Mouse (Mus musculus) monocyte, adult 5-6 weeks (primary cell): Measurements from ENCODE around the gene Scamp2. TPM values are rescaled to one million over a fixed set of nuclear protein-coding genes. Genes with fewer than 3 reads are reported as not detected.

Source experiments
- ATAC-seq: fragments of 153-309, 156-312 bp; replicated peaks from 2 replicates; pipeline ENCODE4 v1.8.0; 2017; ENCODE audit warnings: mild to moderate bottlenecking; ENCODE audit not compliant: low TSS enrichment, insufficient number of reproducible peaks, severe bottlenecking, poor library complexity, low FRiP score
- total RNA-seq: library from RNA; stranded (forward); fragments of 200-1000, 200-491, 200-594 nt; gene quantifications from 3 replicates; pipeline ENCODE4 v1.2.3, GENCODE M21; 2017

Gene Scamp2
- total RNA-seq, 1 experiment from 2014 or later, result 30.6 TPM

DNA sequence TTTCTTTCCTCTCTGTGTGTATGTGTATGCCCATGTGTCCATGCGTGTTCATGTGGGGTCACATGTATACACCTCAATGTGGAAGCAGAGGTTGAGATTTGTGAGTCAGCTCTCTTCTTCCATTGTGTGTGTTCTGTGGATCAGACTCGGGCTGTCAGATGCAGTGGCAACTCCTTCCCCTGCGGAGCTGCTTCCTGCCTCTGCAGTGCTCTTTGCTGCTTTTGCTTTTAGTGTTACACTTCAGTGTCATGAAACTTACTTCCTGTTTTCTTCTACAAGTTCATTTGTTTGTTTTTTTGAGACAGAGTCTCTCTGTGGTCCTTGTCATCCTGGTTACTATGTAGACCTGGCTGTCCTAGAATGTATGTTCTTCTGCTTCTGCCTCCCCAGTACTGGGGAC, 24.2 kb downstream of the Scamp2 start:
- ATAC-seq, result no peak

- peak; percentile 59 for ATAC-seq
Measured at GRCm38 (mm10) chr9:57589224-57590126, 28.7 kb downstream of the Scamp2 start, which contains the start of gene Ulk3. Ulk3 (plus strand) TSS chr9:57589452.

DNA sequence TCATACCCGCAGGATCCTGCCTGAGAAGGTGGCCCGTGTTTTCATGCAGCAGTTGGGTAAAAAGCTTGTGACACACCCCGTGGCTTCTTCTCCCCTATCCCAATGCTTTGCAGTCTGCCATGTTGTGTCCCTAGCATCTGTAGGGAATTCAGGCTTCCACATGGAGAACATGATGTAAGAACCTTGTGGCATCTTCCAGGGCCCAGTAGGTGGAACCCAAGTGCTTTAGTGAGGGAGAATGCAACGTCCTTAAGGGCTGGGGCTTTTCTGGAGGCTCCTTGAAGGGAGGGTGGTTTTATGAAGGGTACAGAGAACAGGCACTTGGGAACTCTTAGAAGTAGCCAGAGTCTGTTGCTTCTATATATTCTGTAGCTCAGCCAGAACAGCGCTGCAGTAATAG, 30.0 kb downstream of the Scamp2 start:
- no peak for ATAC-seq

- no peak for ATAC-seq
Measured at GRCm38 (mm10) chr9:57593454-57594173, 32.9 kb downstream of the Scamp2 start.

DNA sequence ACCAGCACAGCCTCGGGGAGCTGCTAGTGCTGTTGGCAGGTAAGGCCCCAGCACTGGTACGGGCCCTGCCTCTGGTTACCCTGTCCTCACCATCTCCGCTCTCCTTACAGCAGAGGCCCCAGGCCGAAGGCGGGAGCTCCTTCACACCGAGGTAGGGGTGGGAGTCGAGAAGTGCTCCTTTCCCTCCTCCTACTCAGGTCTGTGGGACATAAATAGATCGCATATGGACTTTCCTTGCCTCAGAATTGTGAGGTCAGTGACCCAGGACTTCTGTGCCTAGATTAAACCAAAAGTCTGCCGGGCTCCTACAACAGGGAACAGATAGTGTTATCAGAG, 33.4 kb downstream of the Scamp2 start:
- ATAC-seq, result no peak

DNA sequence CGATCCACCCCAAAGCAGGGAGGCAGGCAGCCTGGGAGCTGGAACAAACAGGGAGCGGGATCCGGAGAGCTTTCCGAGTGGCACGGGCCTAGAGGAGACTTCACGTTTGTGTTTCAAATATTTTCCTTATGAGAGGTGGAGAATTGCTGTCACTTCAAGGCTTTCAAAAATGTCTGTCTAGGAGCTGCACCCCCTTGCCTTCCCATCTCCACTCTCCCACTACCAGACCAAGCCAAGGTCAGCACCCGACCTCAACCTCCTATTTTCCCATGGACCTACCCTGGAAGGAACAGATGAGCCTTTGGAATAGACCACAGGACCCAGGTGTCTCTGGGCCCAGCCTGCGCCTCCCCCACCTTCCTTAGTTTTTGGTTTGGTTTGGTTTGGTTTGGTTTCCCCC, 36.5 kb downstream of the Scamp2 start:
- ATAC-seq, result no peak

DNA sequence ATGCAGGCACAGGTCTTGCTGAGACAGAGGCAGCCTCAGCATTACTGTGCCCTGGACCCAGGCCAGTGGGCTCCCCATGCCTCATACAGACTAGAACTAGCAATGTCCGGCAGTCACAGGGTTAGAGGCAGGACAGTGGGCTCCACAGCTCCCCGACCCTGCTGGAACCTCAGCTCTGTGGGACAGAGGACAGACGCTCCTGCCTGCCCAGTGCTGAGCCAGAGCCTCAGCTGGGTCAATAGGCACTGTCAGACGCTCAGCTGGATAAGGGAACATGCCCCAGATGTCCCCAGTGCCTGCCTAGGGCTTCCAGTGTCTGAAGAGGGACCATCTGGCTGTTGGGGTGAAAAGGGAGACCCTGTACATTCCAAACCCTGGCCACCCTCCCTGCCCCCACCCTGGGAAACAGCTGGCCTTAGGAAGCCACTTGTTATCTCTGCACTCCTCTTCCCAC, 37.2 kb downstream of the Scamp2 start:
- ATAC-seq, result no peak

- no peak for ATAC-seq
Measured at GRCm38 (mm10) chr9:57598851-57599563, 38.3 kb downstream of the Scamp2 start.

DNA sequence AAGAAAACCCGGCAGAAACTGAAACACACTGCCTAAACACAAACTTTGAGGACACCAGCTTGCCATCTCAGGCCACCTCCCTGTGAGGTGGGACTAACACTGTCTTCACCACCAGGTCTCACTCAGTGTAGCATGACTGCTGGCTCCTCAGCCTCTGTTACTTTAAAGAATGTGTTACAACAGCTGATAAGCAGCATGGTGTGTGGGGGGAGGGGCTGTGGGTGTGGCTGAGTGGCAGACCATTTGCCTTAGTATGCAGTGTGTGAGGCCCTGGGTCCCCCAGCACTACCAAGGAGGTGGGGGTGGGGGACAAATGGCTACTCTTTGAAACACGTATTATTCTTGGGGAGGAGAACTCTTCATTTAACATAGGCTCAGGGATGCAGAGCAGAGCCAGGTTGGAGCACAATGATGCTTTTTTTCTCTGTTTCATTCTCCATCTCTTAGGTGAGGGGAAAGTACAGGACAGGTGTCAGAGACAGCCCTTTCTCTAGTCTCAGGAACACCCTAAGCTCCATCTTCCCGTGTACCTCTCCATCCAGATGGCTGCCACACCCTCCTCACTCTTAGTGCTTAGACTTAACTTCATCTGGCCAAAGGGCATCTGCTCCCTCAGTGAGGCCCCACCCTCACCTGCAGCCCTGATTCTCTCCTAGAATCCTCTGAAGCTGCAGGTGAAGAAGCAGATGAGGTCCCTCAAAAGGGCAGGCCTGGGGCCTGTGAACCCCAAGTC, 40.0 kb downstream of the Scamp2 start:
- no peak for ATAC-seq

GRCm38 (mm10) chr9:57601353-57601706, 40.6 kb downstream of the Scamp2 start:
- no peak for ATAC-seq

DNA sequence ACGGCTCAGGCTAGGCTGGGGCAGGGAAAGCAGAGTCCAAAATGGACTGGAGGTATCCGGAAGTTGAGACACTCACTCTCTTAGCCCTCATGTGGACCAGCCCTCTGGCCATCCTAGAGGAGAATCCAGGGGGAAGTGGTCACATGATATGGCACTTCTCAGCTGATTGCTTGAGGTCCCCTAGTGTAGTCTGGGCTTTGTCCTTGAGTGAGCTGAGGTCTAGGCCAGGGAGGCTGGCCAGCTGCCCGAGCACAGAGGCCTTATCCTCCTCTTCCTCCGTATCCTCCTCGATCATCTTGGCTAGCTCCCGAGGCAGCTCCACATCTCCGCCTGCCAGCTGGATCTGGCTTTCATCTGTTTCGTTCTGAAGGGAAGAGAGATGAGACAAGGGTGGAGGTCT, 41.4 kb downstream of the Scamp2 start:
- ATAC-seq, result no peak

DNA sequence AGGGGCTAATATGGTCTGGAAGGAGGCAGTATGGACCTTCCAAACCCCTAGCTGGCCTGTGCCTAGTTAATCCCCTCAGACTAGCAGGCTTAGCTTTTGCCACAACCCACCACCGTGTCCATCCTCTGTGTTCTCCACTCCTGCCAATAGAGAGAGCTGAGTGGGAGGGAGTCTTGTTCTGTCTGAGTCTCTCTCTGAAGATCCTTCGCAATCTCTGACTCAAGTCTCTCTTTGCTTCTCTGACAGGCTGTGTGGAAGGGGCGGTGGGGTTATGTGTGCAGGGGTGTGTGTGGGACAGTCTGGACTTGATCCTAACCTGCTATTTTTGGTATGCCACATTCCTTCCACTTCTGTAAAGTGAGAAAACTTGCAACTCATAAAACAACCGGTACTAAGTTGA, 44.1 kb downstream of the Scamp2 start:
- ATAC-seq, result no peak

GRCm38 (mm10) chr9:57605503-57605902, 44.8 kb downstream of the Scamp2 start:
- ATAC-seq, result no peak

GRCm38 (mm10) chr9:57606139-57606851, 45.6 kb downstream of the Scamp2 start, which contains the start of gene Cplx3:
Cplx3 (minus strand) TSS chr9:57606281.
- ATAC-seq, result no peak

DNA sequence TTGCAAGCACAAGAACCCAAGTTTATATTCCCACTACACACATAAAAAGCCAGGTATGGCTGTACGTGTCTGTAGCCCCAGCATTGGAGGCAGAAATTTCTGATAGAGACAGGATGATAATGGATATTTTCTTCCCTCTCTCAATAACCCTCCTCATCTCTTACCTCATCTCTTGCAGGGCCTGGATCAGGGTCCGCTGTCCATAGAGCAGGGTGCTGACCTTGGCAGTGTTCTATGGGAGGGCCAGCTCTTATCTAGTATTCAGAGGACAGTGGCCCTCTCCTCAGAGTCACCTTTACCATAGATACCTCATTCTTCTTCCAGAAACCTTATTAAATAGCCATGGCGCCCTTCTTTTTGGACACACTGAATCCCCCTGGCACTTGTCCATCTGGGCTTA, 49.1 kb downstream of the Scamp2 start:
- no peak for ATAC-seq

DNA sequence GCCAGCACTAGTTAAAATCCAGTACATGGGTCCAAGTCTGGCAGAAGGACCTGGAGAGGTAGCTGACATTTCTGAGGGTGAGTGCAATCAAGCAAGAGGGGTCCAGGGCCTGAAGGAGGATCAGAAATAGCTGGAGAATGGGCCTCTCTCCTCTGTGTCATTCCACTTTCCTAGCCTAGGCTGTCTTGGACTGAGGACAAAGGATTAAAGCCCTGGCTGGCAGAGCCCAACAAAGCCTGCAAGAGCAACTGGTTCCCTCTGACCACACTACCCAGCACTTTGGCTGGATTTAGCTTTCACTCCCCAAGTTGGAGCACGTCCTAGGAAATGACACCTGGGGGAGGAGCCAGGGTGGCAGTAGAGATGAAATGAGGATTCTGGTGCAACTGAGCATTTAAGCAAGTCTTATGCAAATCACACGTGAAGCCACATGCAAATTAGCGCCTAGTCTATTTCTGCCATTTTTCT, 49.6 kb downstream of the Scamp2 start:
- no peak for ATAC-seq

DNA sequence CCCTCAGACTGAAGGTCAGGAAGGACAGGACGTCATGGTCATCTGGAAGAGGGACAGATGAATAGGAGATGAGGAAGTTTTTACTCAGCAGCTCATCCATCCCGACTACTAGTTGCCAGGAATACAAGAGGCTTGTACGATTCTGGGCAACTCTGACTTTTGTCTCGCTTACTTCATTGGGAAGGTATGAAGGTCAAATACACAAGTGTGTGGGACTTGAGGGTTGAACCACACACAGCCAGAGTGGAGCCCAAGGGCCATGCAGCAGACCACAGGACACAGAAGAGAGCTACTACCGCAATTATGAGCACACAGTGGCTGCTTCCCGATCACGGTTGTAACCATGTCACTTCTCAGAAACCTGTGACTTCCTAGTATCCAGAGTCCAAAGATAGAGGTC, 51.8 kb downstream of the Scamp2 start:
- ATAC-seq, result no peak

DNA sequence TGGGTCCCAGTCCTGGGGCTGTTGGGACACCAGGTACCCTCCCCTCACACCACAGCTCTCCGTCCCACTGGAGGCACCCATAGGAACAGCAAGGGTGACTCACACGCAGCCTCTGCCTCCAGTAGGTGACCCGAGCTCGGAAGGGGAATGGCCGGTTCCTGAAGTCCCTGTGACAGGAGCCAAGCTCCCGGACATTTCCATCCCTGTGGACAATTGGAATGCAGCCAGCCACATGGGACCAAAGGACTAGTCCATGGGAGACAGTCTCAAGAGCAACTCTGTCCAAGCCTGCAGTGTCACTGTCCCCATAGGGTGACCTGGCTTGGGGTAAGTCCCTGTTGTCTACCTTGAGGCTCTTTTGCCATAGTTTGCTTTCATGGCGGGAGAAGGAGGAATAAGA, 53.2 kb downstream of the Scamp2 start:
- ATAC-seq, result no peak
